Mouse (Mus musculus): ENCODE measurements around the gene Spen. TPM values are rescaled to one million over a fixed set of nuclear protein-coding genes. Genes with fewer than 3 reads are reported as not detected.
A peak's percentile ranks its signal among the peaks of the same experiment; 100 is the strongest.

Gene Spen
- total RNA-seq, 2 experiments from 2014 or later, result 56.0 to 68.1 TPM

- DNase-seq (ENCODE audit: low spot score in 2 of 2), result no peak
- TF ChIP-seq CTCF (conservative IDR thresholded peaks at IDR 0.05), result no peak
- H3K4me3 ChIP-seq, result no peak overlapping the region
- no peak overlapping the region for H3K27ac ChIP-seq
Observed at GRCm38 (mm10) chr4:141472641-141473321, 65.6 kb downstream of the Spen start.

GRCm38 (mm10) chr4:141471491-141471890 lies 66.9 kb downstream of the Spen start:
- no peak for DNase-seq (ENCODE audit: low spot score in 2 of 2)
- TF ChIP-seq CTCF (conservative IDR thresholded peaks at IDR 0.05), result no peak
- H3K27ac ChIP-seq, result no peak overlapping the region
- no peak overlapping the region for H3K4me3 ChIP-seq

GRCm38 (mm10) chr4:141469343-141469742 lies 69.1 kb downstream of the Spen start:
- Histone ChIP-seq H3K27ac (peak overlapping the region; percentile 79), H3K4me3 (no peak overlapping the region)
- TF ChIP-seq CTCF (conservative IDR thresholded peaks at IDR 0.05), result no peak
- no peak for DNase-seq (ENCODE audit: low spot score in 2 of 2)

GRCm38 (mm10) chr4:141468576-141468975 lies 69.8 kb downstream of the Spen start:
- no peak for DNase-seq (ENCODE audit: low spot score in 2 of 2)
- no peak for TF ChIP-seq CTCF (conservative IDR thresholded peaks at IDR 0.05)
- Histone ChIP-seq H3K27ac (peak overlapping the region; percentile 79), H3K4me3 (no peak overlapping the region)

- Histone ChIP-seq H3K4me3 (no peak overlapping the region), H3K27ac (peak overlapping the region; percentile 14; the same call in 1 of the 2 replicates)
- no peak for TF ChIP-seq CTCF (conservative IDR thresholded peaks at IDR 0.05)
- DNase-seq (ENCODE audit: low spot score in 2 of 2), result no peak
Observed at GRCm38 (mm10) chr4:141467581-141467927, 70.8 kb downstream of the Spen start.

GRCm38 (mm10) chr4:141466844-141467580 lies 71.4 kb downstream of the Spen start:
- DNase-seq (ENCODE audit: low spot score in 2 of 2), result no peak
- H3K27ac ChIP-seq, result peak overlapping the region; percentile 14; the same call in 1 of the 2 replicates
- peak; percentile 59 for TF ChIP-seq CTCF (conservative IDR thresholded peaks at IDR 0.05)
- no peak overlapping the region for H3K4me3 ChIP-seq

GRCm38 (mm10) chr4:141466289-141466795 lies 72.1 kb downstream of the Spen start:
- DNase-seq (ENCODE audit: low spot score in 2 of 2), result no peak
- Histone ChIP-seq H3K27ac (no peak overlapping the region), H3K4me3 (no peak overlapping the region)
- TF ChIP-seq CTCF (conservative IDR thresholded peaks at IDR 0.05), result no peak

- no peak for DNase-seq (ENCODE audit: low spot score in 2 of 2)
Observed at GRCm38 (mm10) chr4:141465512-141466288, 72.7 kb downstream of the Spen start.

GRCm38 (mm10) chr4:141464722-141465121 lies 73.7 kb downstream of the Spen start:
- Histone ChIP-seq H3K27ac (peak overlapping the region; percentile 48; the same call in 1 of the 2 replicates), H3K4me3 (no peak overlapping the region)
- no peak for DNase-seq (ENCODE audit: low spot score in 2 of 2)
- TF ChIP-seq CTCF (conservative IDR thresholded peaks at IDR 0.05), result no peak; the same call in 1 of the 2 replicates

More at GRCm38 (mm10) chr4:141465512-141466288, 72.7 kb downstream of the Spen start:
- Histone ChIP-seq H3K4me3 (no peak overlapping the region), H3K27ac (no peak overlapping the region)
- no peak for TF ChIP-seq CTCF (conservative IDR thresholded peaks at IDR 0.05)

GRCm38 (mm10) chr4:141463472-141463871 lies 74.9 kb downstream of the Spen start:
- Histone ChIP-seq H3K27ac (peak overlapping the region; percentile 62), H3K4me3 (no peak overlapping the region)
- no peak for DNase-seq (ENCODE audit: low spot score in 2 of 2)
- TF ChIP-seq CTCF (conservative IDR thresholded peaks at IDR 0.05), result no peak

GRCm38 (mm10) chr4:141461576-141461975 lies 76.8 kb downstream of the Spen start:
- H3K4me3 ChIP-seq, result no peak overlapping the region
- peak overlapping the region; percentile 21; the same call in 1 of the 2 replicates for H3K27ac ChIP-seq
- no peak for DNase-seq (ENCODE audit: low spot score in 2 of 2)
- TF ChIP-seq CTCF (conservative IDR thresholded peaks at IDR 0.05), result no peak

GRCm38 (mm10) chr4:141461088-141461487 lies 77.3 kb downstream of the Spen start:
- no peak overlapping the region for H3K4me3 ChIP-seq
- TF ChIP-seq CTCF (conservative IDR thresholded peaks at IDR 0.05), result no peak
- no peak for DNase-seq (ENCODE audit: low spot score in 2 of 2)
- H3K27ac ChIP-seq, result 0 out of 2 replicates have a peak overlapping the region, but pooled peaks have one; percentile 21

GRCm38 (mm10) chr4:141460481-141460880 lies 77.9 kb downstream of the Spen start:
- H3K27ac ChIP-seq, result peak overlapping the region; percentile 32; the same call in 1 of the 2 replicates
- no peak for DNase-seq (ENCODE audit: low spot score in 2 of 2)
- no peak for TF ChIP-seq CTCF (conservative IDR thresholded peaks at IDR 0.05)
- no peak overlapping the region for H3K4me3 ChIP-seq

Measured in layer of hippocampus, adult 2 months (tissue).